Mouse (Mus musculus) hindbrain, embryonic 11.5 days (tissue): ENCODE data around the gene Slc12a5. TPM values are rescaled to one million over a fixed set of nuclear protein-coding genes. Genes with fewer than 3 reads are reported as not detected.

ENCODE experiments used
- ATAC-seq: fragments of 200-750 bp; cut with Nextera tagmentation; 2 replicates; pipeline ENCODE4 v1.8.0; 2017; ENCODE audit warnings: mild to moderate bottlenecking, moderate TSS enrichment, moderate library complexity; ENCODE audit not compliant: low FRiP score
- DNase-seq: peaks from one replicate; pipeline ENCODE4 v3.0.0-alpha.2; 2015; ENCODE audit warnings: low spot score
- H3K27ac ChIP-seq: fragments of 300-500 bp; sonication (generic); 2 replicates; pipeline ENCODE4 v1.5.1; 2014; ENCODE audit warnings: mild to moderate bottlenecking, low read depth, low read length
- H3K27me3 ChIP-seq: fragments of 300-500 bp; sonication (generic); 2 replicates; pipeline ENCODE4 v1.6.1; 2014; ENCODE audit warnings: mild to moderate bottlenecking, low read length, moderate library complexity, mixed read lengths; ENCODE audit not compliant: control insufficient read depth, insufficient read depth
- H3K36me3 ChIP-seq: fragments of 300-500 bp; sonication (generic); 2 replicates; pipeline ENCODE4 v1.6.1; 2014; ENCODE audit warnings: mild to moderate bottlenecking, low read length, moderate library complexity, mixed read lengths; ENCODE audit not compliant: control insufficient read depth, insufficient read depth
- H3K4me1 ChIP-seq: fragments of 300-500 bp; sonication (generic); replicated peaks from 2 replicates; pipeline ENCODE4 v1.6.1; 2014; ENCODE audit warnings: low read length, mixed read lengths; ENCODE audit not compliant: control insufficient read depth, insufficient read depth
- H3K4me2 ChIP-seq: fragments of 300-500 bp; sonication (generic); replicated peaks from 2 replicates; pipeline ENCODE4 v1.6.1; 2014; ENCODE audit warnings: mild to moderate bottlenecking, low read depth, low read length
- H3K4me3 ChIP-seq: fragments of 300-500 bp; sonication (generic); 2 replicates; pipeline ENCODE4 v1.5.1; 2014; ENCODE audit warnings: low read depth, low read length
- H3K9ac ChIP-seq: fragments of 300-500 bp; sonication (generic); 2 replicates; pipeline ENCODE4 v1.6.1; 2014; ENCODE audit warnings: low read depth, low read length
- H3K9me3 ChIP-seq: fragments of 300-500 bp; sonication (generic); 2 replicates; pipeline ENCODE4 v1.6.1; 2016; ENCODE audit warnings: low read length; ENCODE audit not compliant: control insufficient read depth
- WGBS: fragments of 180-500 bp; shearing (Covaris S2); extraction: QIAGEN DNeasy Blood & Tissue Kit; methylation state at CpG from one replicate; pipeline ENCODE4 v1.1.7; 2014; 5-methylcytosine and 5-hydroxymethylcytosine counted together
- polyA plus RNA-seq: library from polyadenylated mRNA; unstranded; fragments of >200 nt; fragmentation: Nextera tagmentation; extraction: Ambion mirVana; gene quantifications from 2 replicates; pipeline ENCODE4 v1.2.1, GENCODE M21; 2014

The Slc12a5 gene
- polyA plus RNA-seq, 1 experiment from 2014 or later, result 7.4 TPM

- Histone ChIP-seq H3K9ac (no peak overlapping the region), H3K4me3 (no peak overlapping the region), H3K4me2 (no peak overlapping the region), H3K9me3 (no peaks in the 10 kb centered on the region), H3K36me3 (no peaks in the 10 kb centered on the region), H3K27ac (no peak overlapping the region), H3K4me1 (peaks cover 22% of the 10 kb centered on the region), H3K27me3 (peaks cover 50% of the 10 kb centered on the region)
- 27% methylated on average over 8 of the region's 8 CpGs for WGBS
- ATAC-seq, result no peak
- peak; percentile 75 for DNase-seq
Measured at GRCm38 (mm10) chr2:164966381-164966780, 5.8 kb downstream of the Slc12a5 start.

GRCm38 (mm10) chr2:164967193-164967592 is 6.6 kb downstream of the Slc12a5 start:
- Histone ChIP-seq H3K9me3 (no peaks in the 10 kb centered on the region), H3K27ac (no peak overlapping the region), H3K4me3 (no peak overlapping the region), H3K36me3 (no peaks in the 10 kb centered on the region), H3K4me1 (peaks cover 22% of the 10 kb centered on the region), H3K27me3 (peaks cover 53% of the 10 kb centered on the region), H3K4me2 (no peak overlapping the region; the same call in 1 of the 2 replicates), H3K9ac (no peak overlapping the region)
- no peak for ATAC-seq
- 5% methylated on average over 6 of the region's 6 CpGs for WGBS
- no peak for DNase-seq

GRCm38 (mm10) chr2:164967761-164968440 is 7.3 kb downstream of the Slc12a5 start:
- peaks cover 22% of the 10 kb centered on the region for H3K4me1 ChIP-seq
- peak; percentile 66 for DNase-seq

GRCm38 (mm10) chr2:164968451-164968851 is 7.8 kb downstream of the Slc12a5 start:
- peaks cover 22% of the 10 kb centered on the region for H3K4me1 ChIP-seq
- under 1% methylated on average over 26 of the region's 29 CpGs for WGBS

More at GRCm38 (mm10) chr2:164967761-164968440, 7.3 kb downstream of the Slc12a5 start:
- Histone ChIP-seq H3K27me3 (peaks cover 53% of the 10 kb centered on the region), H3K36me3 (no peaks in the 10 kb centered on the region), H3K9me3 (no peaks in the 10 kb centered on the region), H3K27ac (peak overlapping the region; percentile 74), H3K4me2 (peak overlapping the region; percentile 66), H3K9ac (peak overlapping the region; percentile 55; the same call in 1 of the 2 replicates), H3K4me3 (peak overlapping the region; percentile 38)
- under 1% methylated on average over 59 of the region's 65 CpGs for WGBS
- no peak for ATAC-seq

GRCm38 (mm10) chr2:164969348-164969781 is 8.8 kb downstream of the Slc12a5 start:
- H3K36me3 ChIP-seq, result no peaks in the 10 kb centered on the region
- H3K9me3 ChIP-seq, result no peaks in the 10 kb centered on the region
- H3K9ac ChIP-seq, result no peak overlapping the region
- peaks cover 22% of the 10 kb centered on the region for H3K4me1 ChIP-seq
- ATAC-seq (no peak), DNase-seq (no peak)
- peak overlapping the region; percentile 66 for H3K4me2 ChIP-seq
- peak overlapping the region; percentile 38 for H3K4me3 ChIP-seq
- WGBS, result under 1% methylated on average over 21 of the region's 21 CpGs
- H3K27ac ChIP-seq, result peak overlapping the region; percentile 74
- H3K27me3 ChIP-seq, result peaks cover 53% of the 10 kb centered on the region

More at GRCm38 (mm10) chr2:164968451-164968851, 7.8 kb downstream of the Slc12a5 start:
- no peaks in the 10 kb centered on the region for H3K36me3 ChIP-seq
- peak; percentile 85 for DNase-seq
- no peaks in the 10 kb centered on the region for H3K9me3 ChIP-seq
- no peak for ATAC-seq
- H3K4me3 ChIP-seq, result peak overlapping the region; percentile 38
- H3K4me2 ChIP-seq, result peak overlapping the region; percentile 66
- H3K27me3 ChIP-seq, result peaks cover 53% of the 10 kb centered on the region
- peak overlapping the region; percentile 74 for H3K27ac ChIP-seq
- H3K9ac ChIP-seq, result peak overlapping the region; percentile 55; the same call in 1 of the 2 replicates

- Histone ChIP-seq H3K27ac (peak overlapping the region; percentile 74; the same call in 1 of the 2 replicates), H3K9ac (no peak overlapping the region; the same call in 1 of the 2 replicates)
- WGBS, result under 1% methylated on average over 37 of the region's 42 CpGs
Measured at GRCm38 (mm10) chr2:164970631-164971196, 10.1 kb downstream of the Slc12a5 start.

GRCm38 (mm10) chr2:164972646-164973045 is 12.0 kb downstream of the Slc12a5 start:
- Histone ChIP-seq H3K27ac (no peak overlapping the region), H3K9ac (no peak overlapping the region), H3K36me3 (no peaks in the 10 kb centered on the region), H3K27me3 (peaks cover 41% of the 10 kb centered on the region), H3K4me2 (no peak overlapping the region), H3K4me3 (no peak overlapping the region), H3K9me3 (no peaks in the 10 kb centered on the region), H3K4me1 (peaks cover 15% of the 10 kb centered on the region)
- ATAC-seq, result no peak
- 69% methylated on average over 5 of the region's 5 CpGs for WGBS
- no peak for DNase-seq

More at GRCm38 (mm10) chr2:164970631-164971196, 10.1 kb downstream of the Slc12a5 start:
- DNase-seq, result peak; percentile 73
- Histone ChIP-seq H3K36me3 (no peaks in the 10 kb centered on the region), H3K4me1 (peaks cover 18% of the 10 kb centered on the region), H3K4me3 (peak overlapping the region; percentile 21), H3K9me3 (no peaks in the 10 kb centered on the region), H3K27me3 (peaks cover 54% of the 10 kb centered on the region), H3K4me2 (peak overlapping the region; percentile 52)
- peak; percentile 58 for ATAC-seq

GRCm38 (mm10) chr2:164975611-164976010 is 15.0 kb downstream of the Slc12a5 start:
- no peak for DNase-seq
- no peaks in the 10 kb centered on the region for H3K9me3 ChIP-seq
- no peak overlapping the region for H3K27ac ChIP-seq
- H3K4me1 ChIP-seq, result peaks cover 4% of the 10 kb centered on the region; the same call in 1 of the 2 replicates
- no peaks in the 10 kb centered on the region for H3K36me3 ChIP-seq
- no peak overlapping the region for H3K4me3 ChIP-seq
- peaks cover 14% of the 10 kb centered on the region; the same call in 1 of the 2 replicates for H3K27me3 ChIP-seq
- 86% methylated on average over 6 of the region's 6 CpGs for WGBS
- no peak for ATAC-seq
- no peak overlapping the region for H3K9ac ChIP-seq
- no peak overlapping the region for H3K4me2 ChIP-seq
